Mouse (Mus musculus) heart, adult 2 months (tissue): ENCODE measurements at regions not wholly inside any gene's neighbourhood (a gene's known extent, or its start where the extent isn't known, plus 50 kb on each side); places are given as distances from the start of the nearest gene placed in this dataset.

Source experiments
- CTCF ChIP-seq: fragments of 200-600 bp; IDR thresholded peaks from 2 replicates; pipeline ENCODE4 v1.8.1; 2022; ENCODE audit warnings: antibody characterized with exemption, mild to moderate bottlenecking, moderate library complexity
- EP300 ChIP-seq: fragments of 200-500 bp; IDR thresholded peaks from 2 replicates; pipeline ENCODE4 v1.6.1; 2011; ENCODE audit warnings: low read depth, low read length, control low read depth; ENCODE audit not compliant: insufficient read depth
- POLR2A ChIP-seq: fragments of 200-500 bp; IDR thresholded peaks from 2 replicates; pipeline ENCODE4 v1.6.1; 2011; ENCODE audit warnings: mild to moderate bottlenecking, low read depth, low read length, control low read depth; ENCODE audit not compliant: insufficient read depth

- TF ChIP-seq CTCF (no peak), POLR2A (no peak), EP300 (no peak)
Observed at GRCm38 (mm10) chr3:116180341-116180885, 50.9 kb upstream of the Vcam1 start.
